Mouse (Mus musculus) monocyte, adult 5-6 weeks (primary cell): ENCODE measurements around the gene Rasl10a. TPM values are rescaled to one million over a fixed set of nuclear protein-coding genes. Genes with fewer than 3 reads are reported as not detected.

ENCODE experiments used
- ATAC-seq: fragments of 153-309, 156-312 bp; replicated peaks from 2 replicates; pipeline ENCODE4 v1.8.0; 2017; ENCODE audit warnings: mild to moderate bottlenecking; ENCODE audit not compliant: low TSS enrichment, insufficient number of reproducible peaks, severe bottlenecking, poor library complexity, low FRiP score
- total RNA-seq: library from RNA; stranded (forward); fragments of 200-1000, 200-491, 200-594 nt; gene quantifications from 3 replicates; pipeline ENCODE4 v1.2.3, GENCODE M21; 2017

Rasl10a gene
- 0.58 TPM in 1 of 3 replicates, not detected in the others for total RNA-seq

DNA sequence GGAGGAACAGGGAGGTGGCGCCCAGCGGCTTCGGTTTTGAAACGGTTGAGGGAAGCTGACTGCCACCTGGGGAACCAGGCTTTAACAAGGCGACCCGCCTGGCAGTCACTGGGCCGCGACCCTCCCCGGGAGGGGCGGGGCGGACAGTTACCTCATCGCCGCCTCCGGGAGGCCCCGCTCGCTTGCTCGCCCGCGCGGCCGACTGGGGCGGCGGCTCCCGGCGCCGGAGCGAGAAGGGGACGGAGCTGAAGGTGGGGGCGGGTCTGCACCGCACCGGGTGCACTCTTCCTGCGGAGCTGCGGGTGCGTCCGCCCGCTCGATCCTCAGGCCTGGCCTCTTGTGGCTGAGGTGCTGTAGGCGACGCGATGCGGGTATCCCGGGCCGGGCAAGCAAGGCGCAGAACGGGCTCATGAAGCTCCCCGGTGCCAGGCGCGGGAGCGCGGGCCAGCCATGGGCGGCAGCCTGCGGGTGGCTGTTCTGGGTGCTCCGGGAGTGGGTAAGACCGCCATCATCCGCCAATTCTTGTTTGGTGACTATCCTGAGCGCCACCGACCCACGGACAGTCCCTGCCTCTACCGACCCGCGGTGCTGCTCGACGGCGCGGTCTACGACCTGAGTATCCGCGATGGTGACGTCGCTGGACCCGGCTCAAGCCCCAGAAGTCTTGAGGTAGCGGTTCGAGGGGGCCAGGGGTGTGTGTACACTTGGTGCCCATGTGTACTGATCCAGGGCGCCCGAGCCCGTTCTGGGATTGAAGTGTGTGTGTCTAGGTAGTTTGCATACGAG, at the start of gene Rasl10a:
Gene Rasl10a, plus strand, starts transcription at position 273 of the 786 bp plus-strand sequence.
- no peak for ATAC-seq

DNA sequence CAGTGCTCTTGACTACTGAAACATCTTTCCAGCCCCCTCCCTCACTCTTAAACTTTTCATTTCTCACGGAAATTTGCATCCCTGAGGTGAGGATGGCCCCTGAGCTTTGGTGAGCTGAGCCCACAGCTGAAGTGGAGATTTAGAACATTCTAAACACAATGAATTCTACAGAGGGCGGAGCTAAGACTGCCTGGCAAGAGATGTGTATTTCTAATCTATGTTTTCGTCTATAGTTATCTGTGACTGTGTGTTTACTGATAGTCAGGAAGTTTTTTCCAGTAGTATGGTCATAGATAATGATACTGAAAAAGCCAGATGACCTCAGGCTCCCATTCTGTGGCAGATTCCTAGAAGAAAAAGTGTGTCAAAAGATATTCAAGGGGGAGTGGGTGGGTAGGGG, 49.1 kb upstream of the Rasl10a start:
- ATAC-seq: no peak

DNA sequence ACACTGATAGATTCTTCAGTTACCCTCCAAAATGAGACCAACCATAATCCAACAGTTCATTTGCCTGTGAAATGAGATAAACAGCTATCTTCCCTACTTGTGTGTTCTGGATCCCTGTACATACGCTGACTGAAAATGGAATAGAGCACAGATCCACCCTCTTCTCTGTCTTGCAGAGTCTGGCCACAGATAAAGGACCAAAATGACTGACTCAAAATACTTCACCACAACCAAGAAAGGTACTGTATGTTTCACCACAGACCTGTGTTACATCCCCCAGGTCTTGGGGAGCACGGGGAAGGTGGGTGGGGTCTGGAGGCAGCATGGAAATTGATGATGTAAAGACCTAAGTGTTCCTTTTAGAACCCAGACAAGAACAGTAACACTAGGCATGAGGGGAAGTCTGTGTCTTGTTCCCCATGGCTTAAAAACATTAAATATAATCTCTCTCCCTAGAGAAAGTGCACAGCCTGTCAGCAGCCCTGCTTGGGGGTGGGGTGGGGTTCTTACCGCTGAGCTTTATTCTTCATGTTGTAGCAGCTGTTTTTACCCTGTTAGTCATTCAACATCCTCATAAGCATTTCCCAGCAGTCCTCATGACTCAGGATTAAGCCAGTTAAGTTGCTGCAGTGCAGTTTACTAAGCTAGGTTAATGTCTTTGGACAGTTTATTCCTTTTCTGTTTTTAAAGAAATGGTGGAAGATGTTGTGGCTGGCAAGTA, 48.4 kb upstream of the Rasl10a start:
- ATAC-seq: no peak

DNA sequence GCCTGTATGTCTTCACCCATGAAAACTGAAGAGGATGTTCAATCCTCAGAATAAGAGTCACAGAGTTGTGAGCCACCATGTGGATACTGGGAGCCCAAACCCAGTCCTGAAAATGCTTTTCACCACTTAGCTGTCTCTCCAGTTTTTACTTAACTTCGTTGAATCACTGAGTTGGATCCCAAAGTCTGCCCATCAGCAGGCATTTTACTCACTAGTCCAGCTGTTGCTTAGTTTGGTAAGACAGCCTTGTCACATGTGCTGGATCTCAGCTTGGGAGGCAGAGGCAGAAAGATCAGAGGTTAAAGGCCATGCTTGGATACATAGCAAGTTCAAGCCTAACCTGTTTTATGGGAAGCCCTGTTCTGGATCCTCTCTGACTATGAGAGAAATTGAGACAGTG, 47.7 kb upstream of the Rasl10a start:
- ATAC-seq: no peak

DNA sequence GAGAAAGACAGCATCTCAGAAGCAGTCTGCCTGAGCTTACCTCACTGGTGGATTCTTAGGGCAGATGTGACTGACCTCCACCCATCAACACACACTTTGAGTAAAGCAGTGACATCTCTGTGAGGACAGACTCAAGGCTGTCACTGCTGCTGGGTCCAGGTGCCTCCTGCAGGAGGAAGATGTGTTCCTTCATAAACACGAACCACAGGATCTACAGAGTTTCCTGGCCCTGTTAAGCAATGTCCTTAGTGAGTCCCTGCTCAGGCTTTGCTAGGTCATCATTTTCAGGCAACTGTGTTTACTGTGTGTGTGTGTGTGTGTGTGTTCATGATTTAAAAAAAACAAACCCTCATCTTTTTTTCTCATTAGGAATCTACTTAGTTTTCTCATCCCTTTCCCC, 46.4 kb upstream of the Rasl10a start:
- no peak for ATAC-seq

DNA sequence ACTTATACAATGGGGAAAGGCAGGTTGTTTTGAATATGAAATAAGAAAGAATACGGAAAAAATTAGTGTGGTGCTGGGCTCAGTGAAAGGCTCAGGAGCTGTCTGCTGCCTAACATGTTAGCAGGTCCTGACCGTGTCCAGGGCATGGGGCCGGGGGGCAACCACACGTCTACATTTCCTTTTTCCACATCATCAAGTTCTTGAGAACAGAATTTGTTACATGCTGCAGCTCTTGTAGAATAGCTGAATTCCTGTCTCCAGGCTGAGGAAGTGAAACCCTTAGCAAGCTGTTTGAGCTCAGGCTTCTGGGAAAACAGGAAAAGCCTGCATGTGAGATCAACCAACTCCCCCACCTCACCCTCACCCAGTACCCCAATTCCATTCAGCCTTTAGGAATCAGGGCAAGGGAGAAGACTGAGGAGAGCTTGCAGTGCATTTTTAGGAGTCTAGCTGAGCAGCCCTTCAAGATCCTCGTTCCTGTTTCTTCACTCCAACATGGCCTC, 45.7 kb upstream of the Rasl10a start:
- no peak for ATAC-seq

DNA sequence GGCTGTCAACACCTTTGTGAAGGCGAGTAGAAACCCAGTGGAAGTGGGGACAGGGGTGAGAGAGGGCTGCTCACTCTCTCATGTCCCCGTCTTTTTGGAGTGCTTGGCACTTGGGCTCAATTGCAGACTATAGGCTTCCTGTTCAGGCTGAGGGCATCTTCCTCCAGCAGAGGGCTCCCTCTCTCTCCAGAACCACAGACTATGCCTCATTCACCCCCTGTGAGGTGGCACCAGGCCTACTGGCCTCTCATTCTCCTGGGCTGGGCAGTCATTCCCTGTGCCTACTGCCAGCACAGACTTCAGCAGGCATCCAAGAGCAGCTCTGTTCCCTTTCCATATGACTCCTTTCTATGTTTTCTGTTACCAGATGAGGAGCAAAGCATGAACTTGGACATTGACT, 42.2 kb upstream of the Rasl10a start:
- ATAC-seq: no peak

DNA sequence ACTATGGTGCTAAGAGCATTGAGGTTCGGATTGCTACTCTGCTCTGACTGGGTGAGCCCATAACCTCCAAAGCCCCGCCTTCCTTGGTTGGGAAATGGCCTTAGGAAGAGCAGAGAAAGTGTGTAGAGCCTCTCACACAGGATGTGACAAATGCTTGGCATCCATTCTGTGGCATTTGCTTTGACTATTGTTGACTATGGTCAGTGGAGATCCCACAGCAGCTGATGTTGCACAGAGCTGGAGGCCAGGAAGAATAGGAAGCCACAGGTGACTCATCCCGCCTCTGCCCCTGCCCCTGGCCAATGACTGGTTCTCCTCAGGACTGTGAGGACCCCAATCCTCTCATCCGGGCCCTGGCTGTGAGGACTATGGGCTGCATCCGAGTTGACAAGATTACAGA, 41.6 kb upstream of the Rasl10a start:
- no peak for ATAC-seq

DNA sequence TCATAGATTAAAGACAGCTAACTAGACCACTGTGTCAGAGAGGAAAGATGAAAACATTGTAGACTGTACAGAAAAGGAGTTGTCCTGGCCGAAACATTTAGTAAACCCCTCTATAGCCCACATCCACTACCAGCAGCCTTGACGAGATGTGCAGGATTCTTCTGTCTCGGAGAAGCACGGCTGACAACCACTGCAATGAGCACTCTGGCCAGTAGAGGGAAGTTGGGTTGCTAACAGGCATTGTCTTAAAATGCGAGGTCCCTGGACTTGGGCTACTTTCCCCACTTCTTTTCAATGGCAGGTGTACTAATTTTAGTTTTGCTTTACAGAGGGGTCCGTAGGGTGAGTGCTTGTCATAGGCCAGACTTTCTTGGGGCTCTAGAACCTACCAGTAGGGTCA, 40.4 kb upstream of the Rasl10a start:
- no peak for ATAC-seq

DNA sequence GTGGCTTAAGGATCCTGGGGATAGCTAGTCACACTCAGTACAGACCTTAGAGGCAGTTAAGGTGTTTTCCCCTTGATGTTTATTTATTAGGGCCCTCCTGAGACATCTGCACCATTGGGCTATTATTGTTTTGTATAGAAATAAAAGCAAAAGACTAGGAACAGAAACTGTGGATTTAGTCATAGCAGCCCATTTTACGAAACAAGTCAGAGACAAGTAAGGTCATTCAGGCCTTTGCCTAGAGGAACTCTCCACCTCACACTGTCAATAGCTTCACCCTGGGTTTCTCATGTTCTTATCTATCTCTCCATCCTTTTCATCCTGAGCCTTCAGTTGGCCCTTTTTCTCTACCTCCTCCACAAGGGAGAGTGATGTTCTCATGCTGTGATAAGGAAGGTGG, 32.8 kb upstream of the Rasl10a start:
- no peak for ATAC-seq

DNA sequence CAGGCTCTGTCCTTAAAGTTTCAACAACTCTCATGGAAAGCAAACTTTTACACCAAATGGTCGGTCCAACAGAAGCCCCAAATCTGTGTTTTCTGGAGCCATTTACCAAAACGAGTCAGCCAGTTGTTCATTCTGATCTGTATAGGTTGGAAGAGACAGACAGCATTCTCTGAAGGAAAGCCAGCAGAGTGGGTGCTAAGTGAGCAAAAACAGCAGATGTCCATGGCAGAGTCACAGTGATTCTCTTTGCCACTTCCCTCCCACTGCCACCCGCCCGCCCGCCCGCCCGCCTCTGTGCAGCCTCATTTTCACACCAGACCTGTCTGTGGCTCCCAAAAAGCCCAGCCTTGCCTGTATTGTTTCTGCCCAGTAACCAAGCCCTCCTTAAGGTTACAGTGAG, 29.7 kb upstream of the Rasl10a start:
- ATAC-seq: no peak

DNA sequence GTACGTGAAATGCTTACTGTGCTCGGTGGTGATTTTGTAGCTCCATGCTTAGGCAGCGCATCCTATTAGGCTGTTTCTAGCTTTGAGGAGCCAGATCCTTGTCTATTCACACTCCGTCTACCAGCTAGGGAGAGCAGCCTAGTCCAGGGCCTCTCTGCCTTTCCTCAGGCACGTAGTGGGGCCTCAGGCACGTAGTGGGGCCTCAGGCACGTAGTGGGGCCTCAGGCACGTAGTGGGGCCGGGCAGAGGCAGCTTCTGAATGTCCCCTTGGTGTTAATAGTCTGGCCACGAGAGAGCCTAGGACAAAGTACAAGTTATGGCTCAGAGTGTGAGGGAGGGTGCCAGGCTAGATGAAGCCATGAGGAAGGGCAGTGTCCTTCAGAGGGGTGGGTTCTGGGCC, 25.2 kb upstream of the Rasl10a start:
- no peak for ATAC-seq

DNA sequence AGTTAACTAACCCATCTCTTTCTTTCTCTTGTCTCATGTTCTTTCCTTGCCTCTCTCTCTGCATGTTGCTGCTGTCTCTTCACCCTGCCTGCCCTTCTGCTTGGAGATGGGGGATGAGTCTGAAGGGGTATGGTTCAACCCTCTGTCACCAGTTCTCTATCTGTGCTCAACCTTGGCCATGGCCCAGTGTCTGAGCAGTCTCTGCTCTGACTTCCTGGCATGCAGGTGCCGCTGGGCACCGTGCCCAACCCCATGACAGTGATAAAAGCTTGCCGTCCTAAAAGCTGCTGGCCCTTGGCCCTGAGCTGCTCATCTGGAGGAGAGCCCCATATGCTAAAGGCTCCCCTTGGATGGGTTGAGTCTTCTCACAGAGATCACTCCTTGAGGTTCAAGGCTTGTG, 24.8 kb upstream of the Rasl10a start:
- ATAC-seq: no peak

DNA sequence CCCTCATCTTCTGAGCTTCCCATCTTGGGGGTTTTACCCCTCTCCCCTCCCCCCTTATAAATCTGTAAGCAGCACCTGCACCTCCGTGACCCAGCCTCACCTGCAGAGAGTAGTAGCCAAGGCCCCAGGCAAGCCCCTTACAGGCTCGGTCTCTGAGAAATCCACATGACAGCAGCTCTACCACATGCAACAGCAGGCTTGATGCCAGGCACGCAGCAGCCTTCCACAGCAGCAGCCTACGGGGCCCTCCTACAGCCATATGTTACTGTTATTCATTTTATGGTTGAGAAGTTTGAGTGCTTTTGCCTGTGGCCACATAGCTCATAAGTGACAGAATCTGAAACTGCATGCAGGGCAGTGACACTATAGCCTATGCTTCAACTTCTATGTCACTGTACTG, 22.5 kb upstream of the Rasl10a start:
- no peak for ATAC-seq

DNA sequence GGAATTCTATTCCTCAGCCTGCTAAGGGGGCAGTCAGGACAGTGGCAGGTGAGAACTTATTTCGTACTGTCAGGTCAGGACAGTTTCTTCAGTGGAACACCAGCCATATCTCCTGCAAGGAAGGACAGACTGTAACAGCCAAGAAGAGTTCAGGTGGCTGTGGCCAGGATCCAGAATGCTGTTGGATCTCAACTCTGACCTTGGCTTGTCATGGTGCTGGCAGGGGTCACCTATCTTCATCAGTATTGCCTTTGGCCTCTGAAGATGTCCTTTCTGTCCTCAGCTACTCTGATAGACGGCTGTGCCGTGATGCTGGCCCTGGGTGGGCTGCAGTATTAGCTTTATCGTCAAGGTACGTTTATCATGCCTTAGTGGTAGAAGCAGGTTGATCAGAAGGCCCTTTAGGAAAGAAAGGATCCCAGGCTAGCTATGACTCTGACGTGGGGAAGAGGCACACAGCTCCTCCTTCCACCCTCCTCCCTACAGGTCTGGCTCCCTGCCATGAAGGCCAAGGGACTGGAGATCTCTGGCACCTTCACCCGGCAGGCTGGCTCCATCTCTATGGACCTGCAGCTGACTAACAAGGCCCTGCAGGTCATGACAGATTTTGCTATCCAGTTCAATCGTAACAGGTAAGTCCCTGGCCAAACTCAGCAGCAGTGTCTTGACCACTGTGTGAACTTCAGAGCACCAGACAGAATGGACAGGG, 20.6 kb upstream of the Rasl10a start:
- ATAC-seq: no peak

DNA sequence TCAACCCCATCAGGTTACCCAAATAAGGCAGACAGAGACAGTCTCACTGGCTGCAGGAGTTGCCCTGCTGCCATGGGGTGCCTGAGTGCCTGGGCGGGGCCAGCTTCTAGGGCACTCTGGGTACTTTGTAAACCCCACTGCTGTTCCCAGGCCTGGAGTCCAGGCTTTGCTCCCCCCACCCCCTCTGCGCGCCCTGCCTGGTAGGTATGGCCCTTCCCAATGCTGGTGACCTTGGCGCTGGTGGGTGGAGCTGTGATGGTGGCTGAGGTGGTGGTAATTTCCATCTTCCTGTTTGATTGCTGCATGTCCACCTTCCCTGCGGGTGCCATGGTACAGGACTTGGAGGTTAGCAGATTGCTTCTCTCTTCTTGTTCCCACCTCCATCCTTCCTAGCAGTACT, 17.3 kb upstream of the Rasl10a start:
- ATAC-seq: no peak

DNA sequence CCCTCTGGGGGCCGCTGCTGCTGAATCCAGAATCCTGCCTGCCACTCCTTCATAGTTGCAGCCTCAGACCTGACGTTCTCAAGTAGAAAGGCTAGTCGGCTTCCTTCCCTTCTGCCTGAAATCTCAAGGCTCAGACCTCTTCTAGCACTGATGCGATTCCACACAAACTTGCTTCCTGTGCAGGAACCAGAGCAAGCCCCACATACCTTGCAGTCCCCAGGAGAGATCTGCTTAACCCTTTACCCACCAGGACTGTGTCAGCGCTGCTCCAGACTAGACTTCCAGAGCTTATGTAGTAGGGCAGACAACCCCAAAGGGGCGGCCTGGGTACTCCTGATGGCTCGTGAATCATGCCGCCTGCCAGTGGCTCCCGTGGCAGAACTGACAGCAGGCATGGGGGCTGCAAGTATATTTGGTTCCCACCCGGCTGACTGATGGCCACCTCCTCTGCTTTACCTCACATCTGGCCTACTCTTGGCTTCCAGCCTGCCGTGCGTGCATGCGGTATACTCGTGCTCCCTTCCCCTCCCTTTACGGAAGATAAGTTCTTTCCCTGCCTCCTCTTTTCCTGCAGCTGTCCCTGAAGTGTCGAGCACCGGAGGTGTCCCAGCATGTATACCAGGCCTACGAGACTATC, 16.7 kb upstream of the Rasl10a start:
- ATAC-seq: no peak

DNA sequence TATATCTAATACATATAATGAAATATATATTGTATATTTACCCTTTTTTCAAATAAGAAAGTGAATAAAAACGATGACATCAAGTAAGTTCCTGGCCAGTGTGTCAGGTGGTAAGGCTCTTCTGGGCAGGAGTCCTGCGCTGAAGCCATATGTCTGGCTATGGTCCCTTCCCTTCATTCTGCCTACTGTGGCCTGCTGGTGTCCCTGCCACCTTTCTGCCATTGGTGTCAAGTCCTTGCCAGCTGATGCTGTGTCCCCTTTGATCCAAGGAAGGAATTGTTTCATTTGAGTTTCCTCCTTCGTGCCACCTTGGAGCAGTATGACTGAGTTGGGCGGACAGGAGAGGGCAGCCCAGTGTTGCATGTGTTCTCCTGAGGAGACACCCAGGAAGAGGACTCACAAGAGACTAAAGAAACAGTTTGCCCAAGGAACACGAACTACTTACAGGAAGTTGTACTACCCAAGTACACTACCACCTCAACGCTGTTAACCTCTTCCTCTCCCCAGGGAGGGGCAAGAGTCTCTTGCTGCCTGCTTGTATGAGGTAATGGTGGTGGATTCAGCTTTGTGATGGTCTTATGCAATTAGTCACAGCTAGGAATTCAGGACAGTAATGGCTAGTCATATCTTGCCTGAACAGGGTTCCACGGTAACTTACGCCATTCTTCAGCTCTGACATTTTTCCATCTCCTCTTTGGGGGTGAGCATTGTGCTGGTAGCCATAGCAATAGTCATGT, 15.1 kb upstream of the Rasl10a start:
- no peak for ATAC-seq
